Mouse (Mus musculus): Measurements from ENCODE around the gene Shh. TPM values are rescaled to one million over a fixed set of nuclear protein-coding genes. Genes with fewer than 3 reads are reported as not detected.

Shh gene
- total and polyA plus RNA-seq, 3 experiments, result not detected

DNA sequence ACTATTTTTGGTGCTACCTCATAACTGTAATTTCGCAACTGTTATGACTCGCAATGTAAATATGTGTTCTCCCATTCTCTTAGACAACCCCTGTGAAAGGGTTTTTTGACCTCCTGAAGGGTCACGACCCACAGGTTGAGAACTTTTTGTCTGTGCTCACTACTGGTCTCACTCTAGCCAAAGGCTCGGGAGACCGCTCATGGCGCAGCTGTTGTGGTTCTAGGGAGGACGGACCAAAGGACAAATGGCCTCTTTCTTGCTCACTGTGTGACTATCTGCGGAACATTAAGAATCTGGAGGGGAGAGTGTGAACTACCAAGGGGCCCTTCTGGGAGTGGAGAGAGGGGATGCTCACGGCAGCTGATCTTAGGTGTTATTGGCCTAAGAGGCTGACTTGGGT lies 41.1 kb downstream of the Shh start:
- TF ChIP-seq TAL1 (conservative IDR thresholded peaks at IDR 0.05; ENCODE audit: low read depth, low read length) (no peak), CTCF (IDR thresholded peaks at IDR 0.05; ENCODE audit: low read depth, low read length) (no peak), GATA1 (IDR thresholded peaks at IDR 0.05; ENCODE audit: borderline replicate concordance, low read length) (no peak), POLR2AphosphoS5 (IDR thresholded peaks at IDR 0.05; ENCODE audit: insufficient replicate concordance, low read depth, low read length) (no peak), GATA2 (IDR thresholded peaks at IDR 0.05; ENCODE audit: borderline replicate concordance, low read depth, low read length) (no peak)
- no peaks in the 10 kb centered on the region for H3K36me3 ChIP-seq (replicated peaks)
- DNase-seq (ENCODE audit: low spot score), result no peak
- no peaks in the 10 kb centered on the region for H3K9me3 ChIP-seq (replicated peaks)
- ATAC-seq (ENCODE audit: extremely low read depth, insufficient number of reproducible peaks, low FRiP score, poor library complexity, severe bottlenecking), result no peak
- H3K27me3 ChIP-seq (ENCODE audit: insufficient read depth, low read length), result peaks cover 2% of the 10 kb centered on the region; the same call in 1 of the 2 replicates
- H3K4me1 ChIP-seq (ENCODE audit: insufficient read depth, low read depth, low read length), result no peaks in the 10 kb centered on the region
- no peak overlapping the region for H3K4me3 ChIP-seq (ENCODE audit: low read depth, low read length)

DNA sequence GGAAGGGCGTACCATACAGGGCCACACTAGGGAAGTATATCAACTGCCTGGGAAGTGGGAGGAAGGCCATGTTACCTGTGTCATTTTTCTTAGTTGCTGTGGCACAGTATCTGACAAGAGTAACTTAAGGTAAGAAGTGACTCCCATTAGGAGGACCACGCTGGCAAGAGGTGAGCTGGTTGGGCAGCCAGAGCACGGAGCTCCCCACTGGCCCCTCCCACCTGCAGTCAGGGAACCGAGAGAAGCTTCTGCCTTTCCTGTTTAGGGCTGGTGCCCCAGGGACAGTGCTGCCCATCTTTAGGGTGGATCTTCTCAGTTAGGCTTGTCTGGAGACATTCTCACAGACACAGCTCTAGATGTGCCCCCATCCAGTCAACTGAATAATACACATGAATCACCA lies 43.3 kb downstream of the Shh start:
- Histone ChIP-seq H3K4me1 (ENCODE audit: insufficient read depth, low read depth, low read length) (no peaks in the 10 kb centered on the region), H3K9me3 (replicated peaks) (no peaks in the 10 kb centered on the region), H3K27me3 (ENCODE audit: insufficient read depth, low read length) (peaks cover 2% of the 10 kb centered on the region; the same call in 1 of the 2 replicates), H3K36me3 (replicated peaks) (peaks cover 18% of the 10 kb centered on the region), H3K4me3 (ENCODE audit: low read depth, low read length) (no peak overlapping the region)
- DNase-seq (ENCODE audit: low spot score) (no peak), ATAC-seq (ENCODE audit: extremely low read depth, insufficient number of reproducible peaks, low FRiP score, poor library complexity, severe bottlenecking) (no peak)
- TF ChIP-seq TAL1 (conservative IDR thresholded peaks at IDR 0.05; ENCODE audit: low read depth, low read length), result no peak
- TF ChIP-seq CTCF (IDR thresholded peaks at IDR 0.05; ENCODE audit: low read depth, low read length), result no peak
- TF ChIP-seq GATA2 (IDR thresholded peaks at IDR 0.05; ENCODE audit: borderline replicate concordance, low read depth, low read length), result no peak
- no peak for TF ChIP-seq GATA1 (IDR thresholded peaks at IDR 0.05; ENCODE audit: borderline replicate concordance, low read length)
- no peak for TF ChIP-seq POLR2AphosphoS5 (IDR thresholded peaks at IDR 0.05; ENCODE audit: insufficient replicate concordance, low read depth, low read length)

DNA sequence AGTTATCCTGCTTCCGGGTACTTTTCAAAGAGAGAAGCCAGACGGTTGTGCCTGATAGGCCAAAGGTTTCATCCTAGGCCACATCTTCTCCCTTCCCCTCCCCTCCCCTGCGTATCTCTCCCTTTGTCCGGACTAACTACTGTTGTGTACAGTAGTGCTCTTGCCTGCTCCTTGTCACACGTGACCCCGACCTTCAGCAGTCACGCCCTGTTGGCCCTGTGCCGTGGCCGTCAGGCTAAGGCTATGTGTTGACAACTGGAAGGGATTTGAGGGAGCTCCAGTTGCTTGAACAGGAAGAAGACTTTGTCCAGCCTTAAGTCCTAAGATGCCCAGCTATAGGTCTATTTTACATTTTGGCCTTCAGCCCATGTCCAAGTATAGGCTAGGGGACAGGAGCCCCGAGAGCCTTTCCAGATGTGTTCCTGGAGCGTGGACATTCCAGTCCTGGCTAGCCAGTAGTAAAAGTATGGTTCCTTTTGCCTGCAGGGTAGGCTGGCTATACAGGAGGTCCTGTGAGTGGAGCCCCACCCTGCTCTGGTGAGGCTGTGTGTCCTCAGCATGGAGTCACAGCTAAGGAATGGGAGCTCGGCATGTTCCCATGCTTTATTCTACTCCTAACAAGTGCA lies 47.3 kb downstream of the Shh start:
- Histone ChIP-seq H3K4me3 (ENCODE audit: low read depth, low read length) (no peak overlapping the region), H3K27me3 (ENCODE audit: insufficient read depth, low read length) (peaks cover 2% of the 10 kb centered on the region; the same call in 1 of the 2 replicates), H3K4me1 (ENCODE audit: insufficient read depth, low read depth, low read length) (no peaks in the 10 kb centered on the region), H3K9me3 (replicated peaks) (no peaks in the 10 kb centered on the region), H3K36me3 (replicated peaks) (peaks cover 57% of the 10 kb centered on the region)
- no peak for DNase-seq (ENCODE audit: low spot score)
- no peak for ATAC-seq (ENCODE audit: extremely low read depth, insufficient number of reproducible peaks, low FRiP score, poor library complexity, severe bottlenecking)
- TF ChIP-seq CTCF (IDR thresholded peaks at IDR 0.05; ENCODE audit: low read depth, low read length) (no peak), GATA2 (IDR thresholded peaks at IDR 0.05; ENCODE audit: borderline replicate concordance, low read depth, low read length) (no peak), GATA1 (IDR thresholded peaks at IDR 0.05; ENCODE audit: borderline replicate concordance, low read length) (no peak), TAL1 (conservative IDR thresholded peaks at IDR 0.05; ENCODE audit: low read depth, low read length) (no peak), POLR2AphosphoS5 (IDR thresholded peaks at IDR 0.05; ENCODE audit: insufficient replicate concordance, low read depth, low read length) (no peak)

DNA sequence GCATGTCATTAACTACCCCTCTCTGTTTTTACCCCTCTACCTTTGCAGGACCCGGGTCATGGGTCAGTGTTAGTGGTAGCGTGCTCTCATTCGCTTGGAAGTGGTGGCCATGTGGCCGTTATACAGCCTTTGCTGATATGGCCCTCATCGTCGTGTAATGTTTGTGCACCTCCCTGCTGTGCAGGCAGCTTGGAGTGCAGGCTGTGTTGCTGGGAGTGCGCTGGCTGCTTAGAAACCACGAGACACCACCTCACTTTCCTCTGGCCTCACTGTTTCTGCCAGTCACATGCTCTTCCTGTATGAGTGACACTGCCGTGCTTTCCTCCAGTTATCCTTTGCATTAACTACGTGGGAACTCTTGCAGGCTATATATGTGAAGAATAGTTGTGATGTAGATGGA lies 48.3 kb downstream of the Shh start:
- no peaks in the 10 kb centered on the region for H3K9me3 ChIP-seq (replicated peaks)
- no peaks in the 10 kb centered on the region for H3K4me1 ChIP-seq (ENCODE audit: insufficient read depth, low read depth, low read length)
- no peak for TF ChIP-seq CTCF (IDR thresholded peaks at IDR 0.05; ENCODE audit: low read depth, low read length)
- TF ChIP-seq GATA1 (IDR thresholded peaks at IDR 0.05; ENCODE audit: borderline replicate concordance, low read length), result no peak
- TF ChIP-seq TAL1 (conservative IDR thresholded peaks at IDR 0.05; ENCODE audit: low read depth, low read length), result no peak
- TF ChIP-seq GATA2 (IDR thresholded peaks at IDR 0.05; ENCODE audit: borderline replicate concordance, low read depth, low read length), result no peak
- no peak for TF ChIP-seq POLR2AphosphoS5 (IDR thresholded peaks at IDR 0.05; ENCODE audit: insufficient replicate concordance, low read depth, low read length)
- H3K36me3 ChIP-seq (replicated peaks), result peaks cover 67% of the 10 kb centered on the region
- peaks cover under 1% of the 10 kb centered on the region; the same call in 1 of the 2 replicates for H3K27me3 ChIP-seq (ENCODE audit: insufficient read depth, low read length)
- no peak for DNase-seq (ENCODE audit: low spot score)
- H3K4me3 ChIP-seq (ENCODE audit: low read depth, low read length), result no peak overlapping the region
- no peak for ATAC-seq (ENCODE audit: extremely low read depth, insufficient number of reproducible peaks, low FRiP score, poor library complexity, severe bottlenecking)

DNA sequence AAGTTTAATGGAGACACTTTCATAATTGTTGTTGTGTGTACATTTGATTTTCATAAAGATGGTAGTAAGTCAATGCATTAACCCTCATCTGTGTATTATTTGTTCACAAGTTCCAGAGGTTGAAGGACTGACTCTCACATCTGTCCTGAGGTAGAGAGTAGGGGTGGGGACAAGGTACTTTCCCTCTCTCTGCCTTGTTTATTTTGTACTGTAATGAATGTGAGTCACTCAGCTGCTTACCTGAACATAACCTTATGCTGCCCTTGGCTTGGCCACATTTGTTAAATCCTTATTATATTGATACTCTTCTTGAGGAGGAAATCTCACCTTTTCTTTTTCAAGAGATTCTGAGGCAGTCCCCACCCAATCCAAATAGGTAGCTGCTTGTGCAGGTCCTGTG lies 51.0 kb downstream of the Shh start:
- DNase-seq (ENCODE audit: low spot score) (no peak), ATAC-seq (ENCODE audit: extremely low read depth, insufficient number of reproducible peaks, low FRiP score, poor library complexity, severe bottlenecking) (no peak)
- peaks cover 94% of the 10 kb centered on the region for H3K36me3 ChIP-seq (replicated peaks)
- TF ChIP-seq POLR2AphosphoS5 (IDR thresholded peaks at IDR 0.05; ENCODE audit: insufficient replicate concordance, low read depth, low read length) (no peak), CTCF (IDR thresholded peaks at IDR 0.05; ENCODE audit: low read depth, low read length) (no peak), TAL1 (conservative IDR thresholded peaks at IDR 0.05; ENCODE audit: low read depth, low read length) (no peak), GATA2 (IDR thresholded peaks at IDR 0.05; ENCODE audit: borderline replicate concordance, low read depth, low read length) (no peak), GATA1 (IDR thresholded peaks at IDR 0.05; ENCODE audit: borderline replicate concordance, low read length) (no peak)
- no peaks in the 10 kb centered on the region for H3K9me3 ChIP-seq (replicated peaks)
- H3K4me1 ChIP-seq (ENCODE audit: insufficient read depth, low read depth, low read length), result no peaks in the 10 kb centered on the region
- H3K27me3 ChIP-seq (ENCODE audit: insufficient read depth, low read length), result no peaks in the 10 kb centered on the region
- no peak overlapping the region for H3K4me3 ChIP-seq (ENCODE audit: low read depth, low read length)

DNA sequence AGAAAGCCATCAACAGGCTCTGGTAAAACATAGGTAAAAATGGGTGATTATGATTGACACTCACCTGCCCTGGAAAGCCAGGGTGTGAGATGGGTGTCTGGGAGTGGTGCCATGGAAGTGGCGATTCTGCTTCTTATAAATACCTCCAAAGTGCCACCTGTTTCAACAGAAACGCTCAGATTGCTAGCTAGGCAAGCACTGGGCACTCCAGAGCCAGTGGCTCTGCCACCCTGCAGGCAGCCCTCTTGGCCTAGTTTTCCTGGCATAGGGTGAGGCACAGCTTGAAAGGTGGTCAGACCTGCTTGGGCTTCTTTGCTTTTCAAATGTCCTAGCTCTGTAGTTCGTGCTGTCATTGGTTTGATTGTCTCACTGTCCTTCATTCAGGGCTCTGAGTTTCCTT lies 53.0 kb downstream of the Shh start:
- H3K9me3 ChIP-seq (replicated peaks), result no peaks in the 10 kb centered on the region
- no peak overlapping the region for H3K4me3 ChIP-seq (ENCODE audit: low read depth, low read length)
- no peak for TF ChIP-seq CTCF (IDR thresholded peaks at IDR 0.05; ENCODE audit: low read depth, low read length)
- TF ChIP-seq TAL1 (conservative IDR thresholded peaks at IDR 0.05; ENCODE audit: low read depth, low read length), result no peak
- TF ChIP-seq GATA2 (IDR thresholded peaks at IDR 0.05; ENCODE audit: borderline replicate concordance, low read depth, low read length), result no peak
- no peak for TF ChIP-seq GATA1 (IDR thresholded peaks at IDR 0.05; ENCODE audit: borderline replicate concordance, low read length)
- no peak for TF ChIP-seq POLR2AphosphoS5 (IDR thresholded peaks at IDR 0.05; ENCODE audit: insufficient replicate concordance, low read depth, low read length)
- ATAC-seq (ENCODE audit: extremely low read depth, insufficient number of reproducible peaks, low FRiP score, poor library complexity, severe bottlenecking), result no peak
- DNase-seq (ENCODE audit: low spot score), result no peak
- H3K27me3 ChIP-seq (ENCODE audit: insufficient read depth, low read length), result no peaks in the 10 kb centered on the region
- H3K4me1 ChIP-seq (ENCODE audit: insufficient read depth, low read depth, low read length), result peaks cover 3% of the 10 kb centered on the region; the same call in 1 of the 2 replicates
- H3K36me3 ChIP-seq (replicated peaks), result peaks cover 98% of the 10 kb centered on the region

All from G1E (cell line).